Mouse (Mus musculus) liver, embryonic 11.5 days (tissue): ENCODE results near the gene 1500015O10Rik. TPM values are rescaled to one million over a fixed set of nuclear protein-coding genes. Genes with fewer than 3 reads are reported as not detected.

ENCODE experiments used
- ATAC-seq: fragments of 200-750 bp; cut with Nextera tagmentation; replicated peaks from 2 replicates; pipeline ENCODE4 v1.8.0; 2017; ENCODE audit warnings: moderate number of reproducible peaks, mild to moderate bottlenecking, moderate TSS enrichment, moderate library complexity; ENCODE audit not compliant: low FRiP score
- DNase-seq: peaks from one replicate; pipeline ENCODE4 v3.0.0-alpha.2; 2017; ENCODE audit warnings: low spot score
- H3K27ac ChIP-seq: fragments of 300-500 bp; sonication (generic); 2 replicates; pipeline ENCODE4 v1.5.1; 2014; ENCODE audit warnings: mild to moderate bottlenecking, low read depth, low read length, control low read depth
- H3K27me3 ChIP-seq: fragments of 300-500 bp; sonication (generic); replicated peaks from 2 replicates; pipeline ENCODE4 v1.6.1; 2014; ENCODE audit warnings: low read length, mixed read lengths; ENCODE audit not compliant: control insufficient read depth, insufficient read depth
- H3K36me3 ChIP-seq: fragments of 300-500 bp; sonication (generic); 2 replicates; pipeline ENCODE4 v1.6.1; 2014; ENCODE audit warnings: mild to moderate bottlenecking, low read length, moderate library complexity, mixed read lengths; ENCODE audit not compliant: control insufficient read depth, insufficient read depth
- H3K4me1 ChIP-seq: fragments of 300-500 bp; sonication (generic); replicated peaks from 2 replicates; pipeline ENCODE4 v1.6.1; 2014; ENCODE audit warnings: low read length, mixed read lengths; ENCODE audit not compliant: control insufficient read depth, insufficient read depth
- H3K4me2 ChIP-seq: fragments of 300-500 bp; sonication (generic); 2 replicates; pipeline ENCODE4 v1.6.1; 2014; ENCODE audit warnings: mild to moderate bottlenecking, control low read depth, moderate library complexity
- H3K4me3 ChIP-seq: fragments of 300-500 bp; sonication (generic); 2 replicates; pipeline ENCODE4 v1.5.1; 2014; ENCODE audit warnings: low read depth, low read length, control low read depth
- H3K9ac ChIP-seq: fragments of 300-500 bp; sonication (generic); 2 replicates; pipeline ENCODE4 v1.6.1; 2014; ENCODE audit warnings: low read depth, low read length, control low read depth
- H3K9me3 ChIP-seq: fragments of 300-500 bp; sonication (generic); 2 replicates; pipeline ENCODE4 v1.6.1; 2016; ENCODE audit warnings: low read length, inconsistent platforms, mixed read lengths; ENCODE audit not compliant: control insufficient read depth
- WGBS: fragments of 180-500 bp; shearing (Covaris S2); extraction: QIAGEN DNeasy Blood & Tissue Kit; methylation state at CpG from one replicate; pipeline ENCODE4 v1.1.7; 2014; 5-methylcytosine and 5-hydroxymethylcytosine counted together
- polyA plus RNA-seq: library from polyadenylated mRNA; unstranded; fragments of >200 nt; fragmentation: Nextera tagmentation; extraction: Ambion mirVana; gene quantifications from 2 replicates; pipeline ENCODE4 v1.2.1, GENCODE M21; 2014

The 1500015O10Rik gene
- polyA plus RNA-seq, 1 experiment from 2014 or later: 0.25 TPM

- Histone ChIP-seq H3K4me2 (no peak overlapping the region), H3K27ac (no peak overlapping the region), H3K36me3 (peaks cover 9% of the 10 kb centered on the region; the same call in 1 of the 2 replicates), H3K4me3 (no peak overlapping the region), H3K9ac (no peak overlapping the region), H3K27me3 (no peaks in the 10 kb centered on the region), H3K9me3 (no peaks in the 10 kb centered on the region), H3K4me1 (no peaks in the 10 kb centered on the region)
- DNase-seq (no peak), ATAC-seq (no peak)
- WGBS: 82% methylated on average over 3 of the region's 3 CpGs
Observed at GRCm38 (mm10) chr1:43783186-43783585, 52.8 kb downstream of the 1500015O10Rik start.

- Histone ChIP-seq H3K4me3 (no peak overlapping the region), H3K27me3 (no peaks in the 10 kb centered on the region), H3K9me3 (no peaks in the 10 kb centered on the region), H3K4me1 (no peaks in the 10 kb centered on the region), H3K27ac (no peak overlapping the region), H3K4me2 (no peak overlapping the region), H3K9ac (no peak overlapping the region), H3K36me3 (peaks cover 3% of the 10 kb centered on the region; the same call in 1 of the 2 replicates)
- DNase-seq: no peak
- WGBS: 86% methylated on average over 5 of the region's 5 CpGs
- ATAC-seq: no peak
Observed at GRCm38 (mm10) chr1:43785316-43785715, 54.9 kb downstream of the 1500015O10Rik start.

GRCm38 (mm10) chr1:43786711-43787110 lies 56.3 kb downstream of the 1500015O10Rik start:
- Histone ChIP-seq H3K4me2 (no peak overlapping the region), H3K4me1 (no peaks in the 10 kb centered on the region), H3K9me3 (no peaks in the 10 kb centered on the region), H3K9ac (no peak overlapping the region), H3K4me3 (no peak overlapping the region), H3K36me3 (0 out of 2 replicates have a peak, but pooled peaks cover 3% of the 10 kb centered on the region), H3K27me3 (no peaks in the 10 kb centered on the region), H3K27ac (no peak overlapping the region)
- no peak for ATAC-seq
- WGBS: 88% methylated on average over 5 of the region's 5 CpGs
- no peak for DNase-seq

GRCm38 (mm10) chr1:43789765-43790164 lies 59.4 kb downstream of the 1500015O10Rik start:
- Histone ChIP-seq H3K9ac (no peak overlapping the region), H3K27ac (no peak overlapping the region), H3K27me3 (no peaks in the 10 kb centered on the region), H3K36me3 (0 out of 2 replicates have a peak, but pooled peaks cover 3% of the 10 kb centered on the region), H3K4me2 (no peak overlapping the region), H3K9me3 (no peaks in the 10 kb centered on the region), H3K4me1 (no peaks in the 10 kb centered on the region), H3K4me3 (no peak overlapping the region)
- ATAC-seq: no peak
- DNase-seq: no peak
- WGBS: 83% methylated on average over 2 of the region's 2 CpGs

Other genes with a start within 250 kb of the 1500015O10Rik start
- 15.3 and 18.0 TPM in 2 replicates for gene Uxs1, start 97.2 kb downstream of the 1500015O10Rik start, polyA plus RNA-seq
- 59.9 and 68.8 TPM in 2 replicates for gene Tpp2, start 203.0 kb downstream of the 1500015O10Rik start, polyA plus RNA-seq